In genomic region chr14:122982571-122983225, GRCm38 (mm10) we compare ENCODE assay signal across 8 mouse cellular contexts. TPM values are rescaled to one million over a fixed set of nuclear protein-coding genes. Genes with fewer than 3 reads are reported as not detected.
DNase-seq lines count a peak whose midpoint lies in the region; ATAC-seq and TF ChIP-seq lines count a peak whose summit lies in the region.

No protein-coding gene starts in this region.

- intact Hi-C loops in heart, postnatal 10 days (cut with DNase I), result loop anchor here (5.0 kb wide), 1 partner anchor 70 kb away; the partner anchor contains the start of gene Ggact

- no peaks in the 10 kb centered on the region for H3K9me3 ChIP-seq in forebrain, embryonic 14.5 days (replicated peaks; ENCODE audit: control insufficient read depth, low read length)

- H3K27ac ChIP-seq in forebrain, embryonic 14.5 days (ENCODE audit: low read depth, low read length), result peak overlapping the region; percentile 92
- peak overlapping the region; percentile 12 for H3K27ac ChIP-seq in olfactory bulb, adult 2 months (ENCODE audit: insufficient read depth, low read depth, low read length)

- H3K9ac ChIP-seq in forebrain, embryonic 14.5 days (ENCODE audit: low read length), result peak overlapping the region; percentile 85

- no peak for TF ChIP-seq CTCF in lung, adult 2 months (IDR thresholded peaks at IDR 0.05; ENCODE audit: insufficient read depth, low read length)
- TF ChIP-seq CTCF in olfactory bulb, adult 2 months (IDR thresholded peaks at IDR 0.05; ENCODE audit: insufficient read depth, low read depth, low read length), result no peak

- WGBS in forebrain, embryonic 14.5 days, result under 1% methylated on average over 60 of the region's 63 CpGs
- WGBS in lung, adult 2 months, result under 1% methylated on average over 63 of the region's 63 CpGs
- under 1% methylated on average over 62 of the region's 63 CpGs for WGBS in olfactory bulb, adult 2 months

- DNase-seq in NIH3T3 (ENCODE audit: low read depth), result peak; percentile 81
- peak; percentile 42 for DNase-seq in c-Kit-positive CD71-negative TER-119-negative erythroid progenitor cells, embryonic 14.5 days (ENCODE audit: low read depth)
- peak; percentile 76 for DNase-seq in forebrain, embryonic 14.5 days (ENCODE audit: low spot score)
- DNase-seq in heart, postnatal 10 days, result peak; percentile 82 to 86
- peak; percentile 90 to 95 for DNase-seq in kidney, postnatal 36 days
- DNase-seq in lung, adult 2 months, result peak; percentile 73
- DNase-seq in urinary bladder, postnatal 25 days (ENCODE audit: low spot score), result peak; percentile 56

- ATAC-seq in forebrain, embryonic 14.5 days, result peak; percentile 87

- peak overlapping the region; percentile 82 for H3K4me3 ChIP-seq in forebrain, embryonic 14.5 days (ENCODE audit: low read depth, low read length)
- H3K4me3 ChIP-seq in lung, adult 2 months (replicated peaks; ENCODE audit: extremely low read depth, low read depth, low read length), result peak overlapping the region; percentile 67
- H3K4me3 ChIP-seq in olfactory bulb, adult 2 months (ENCODE audit: insufficient read depth, low read depth, low read length), result peak overlapping the region; percentile 54

- H3K27me3 ChIP-seq in forebrain, embryonic 14.5 days (replicated peaks; ENCODE audit: control insufficient read depth, insufficient read depth, low read length), result no peaks in the 10 kb centered on the region

- no peaks in the 10 kb centered on the region for H3K36me3 ChIP-seq in forebrain, embryonic 14.5 days (ENCODE audit: control insufficient read depth, insufficient read depth, low read length)

- TF ChIP-seq POLR2A in lung, adult 2 months (IDR thresholded peaks at IDR 0.05; ENCODE audit: borderline replicate concordance, extremely low read depth, low read depth, low read length), result no peak
- TF ChIP-seq POLR2A in olfactory bulb, adult 2 months (IDR thresholded peaks at IDR 0.05; ENCODE audit: insufficient read depth, low read depth, low read length), result no peak

- H3K4me2 ChIP-seq in forebrain, embryonic 14.5 days (ENCODE audit: low read length), result peak overlapping the region; percentile 81

- H3K4me1 ChIP-seq in forebrain, embryonic 14.5 days (ENCODE audit: control insufficient read depth, insufficient read depth, low read length), result peaks cover 18% of the 10 kb centered on the region
- no peaks in the 10 kb centered on the region; the same call in 1 of the 2 replicates for H3K4me1 ChIP-seq in lung, adult 2 months (ENCODE audit: control insufficient read depth, insufficient read depth, low read length)
- peaks cover 9% of the 10 kb centered on the region for H3K4me1 ChIP-seq in olfactory bulb, adult 2 months (ENCODE audit: control insufficient read depth, insufficient read depth, low read length)

RNA-seq across cellular contexts. Expression of gene Tmtc4, which starts 1.1 kb away (rescaled TPM):
- polyA plus RNA-seq in forebrain, embryonic 14.5 days (2014; fragmentation: Nextera tagmentation; extraction: Ambion mirVana), result 41.5 and 41.8 TPM in 2 replicates
- total RNA-seq in heart, postnatal 10 days (2021), result 10 to 100 TPM; 14.3 to 22.4 TPM
- polyA plus RNA-seq in lung, adult 2 months (2012; rRNA removed), result 5.4 and 5.8 TPM in 2 replicates
- polyA plus RNA-seq in olfactory bulb, adult 2 months (2012; ENCODE audit: insufficient read depth, insufficient read length, low replicate concordance, missing spikeins), result not detected in 2 replicates

Comparison
In these comparisons a context has a peak if more than half of its experiments do, and no peak if none do; other contexts are left out.
1. Peak in every context shown above with its lines: DNase-seq, ATAC-seq, H3K4me3 ChIP-seq and H3K27ac ChIP-seq.
2. DNase-seq: peak in every context shown above with its lines; median percentile 92 in kidney, postnatal 36 days; 84 in heart, postnatal 10 days; 81 in NIH3T3; 76 in forebrain, embryonic 14.5 days; 73 in lung, adult 2 months; 56 in urinary bladder, postnatal 25 days; 42 in c-Kit-positive CD71-negative TER-119-negative erythroid progenitor cells, embryonic 14.5 days.